Mouse (Mus musculus): ENCODE data around the gene Usp30.

DNA sequence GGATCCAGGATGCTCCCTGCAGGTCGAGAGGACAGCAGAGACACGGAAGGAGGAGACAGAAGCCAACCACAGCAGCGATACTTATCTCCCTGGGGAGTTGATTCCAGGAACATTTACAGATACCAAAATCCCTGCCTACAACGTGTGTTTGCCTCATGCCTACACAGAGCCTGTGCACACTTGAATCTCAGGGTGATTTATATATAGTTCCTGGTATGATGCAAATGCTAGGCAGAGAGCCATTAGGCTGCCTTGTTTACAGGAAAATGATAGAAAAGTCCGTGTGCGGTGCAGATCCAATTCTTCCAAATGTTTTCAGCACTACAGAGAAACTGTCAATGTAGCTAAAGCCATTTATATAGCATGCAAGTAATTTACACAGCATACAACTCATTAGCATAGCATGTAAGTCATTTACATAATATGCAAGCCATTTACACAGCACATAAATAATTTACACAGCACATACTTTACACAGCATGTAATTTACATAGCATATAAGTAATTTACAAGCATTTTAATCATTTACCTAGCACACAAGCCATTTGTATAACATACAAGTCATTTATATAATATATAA is 97.9 kb downstream of the Usp30 start:
- TF ChIP-seq CTCF (IDR thresholded peaks at IDR 0.05; ENCODE audit: control insufficient read depth, insufficient read depth, insufficient replicate concordance, low read depth, low read length) (no peak), POLR2A (IDR thresholded peaks at IDR 0.05; ENCODE audit: control insufficient read depth, low read depth, low read length) (no peak)

Measured in testis, adult 2 months (tissue).